Comparison of ENCODE assay signal across 19 mouse cellular contexts in the genomic region with DNA sequence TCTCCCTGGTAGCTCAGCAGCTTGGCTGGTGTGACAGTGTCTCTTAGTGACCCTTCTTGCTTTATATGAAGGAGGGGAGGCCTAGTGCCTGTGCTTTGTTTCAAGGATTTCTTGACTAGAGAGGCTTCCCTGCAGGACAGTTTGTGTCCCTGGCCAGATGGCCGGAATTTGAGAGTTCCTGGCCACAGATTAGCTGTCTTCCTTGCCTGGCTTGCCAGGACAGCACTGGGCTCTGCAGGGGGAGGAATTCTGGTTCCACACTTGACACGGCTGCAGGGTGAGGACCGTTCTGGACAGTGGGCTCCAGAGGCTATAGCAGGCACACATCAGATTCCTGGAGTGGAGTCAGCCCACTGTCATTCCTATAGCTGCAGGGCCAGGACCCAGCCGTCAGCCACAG. TPM values are rescaled to one million over a fixed set of nuclear protein-coding genes. Genes with fewer than 3 reads are reported as not detected.
A peak's percentile ranks its signal among the peaks of the same experiment; 100 is the strongest.
DNase-seq lines count a peak whose midpoint lies in the region; ATAC-seq lines count a peak whose summit lies in the region.
"Had no signal": no experiment of that assay in that cellular context is flagged by ENCODE, and none has a peak within 500 bp of the region (broad histone marks: within the 10 kb centered on the region; RNA-seq: fewer than 3 reads in every experiment).

No protein-coding gene starts in this region.

- H3K4me2 ChIP-seq in embryonic facial prominence, embryonic 13.5 days: no peak overlapping the region
- H3K4me2 ChIP-seq in heart, embryonic 15.5 days: no peak overlapping the region
- no peak overlapping the region for H3K4me2 ChIP-seq in stomach, embryonic 16.5 days (ENCODE audit: low read depth, low read length)
- H3K4me2 ChIP-seq: hindbrain, embryonic 15.5 days; liver, embryonic 12.5 days; neural tube, embryonic 12.5 days had no signal

- no peaks in the 10 kb centered on the region for H3K9me3 ChIP-seq in embryonic facial prominence, embryonic 13.5 days
- H3K9me3 ChIP-seq in embryonic facial prominence, embryonic 10.5 days: no peaks in the 10 kb centered on the region
- no peaks in the 10 kb centered on the region for H3K9me3 ChIP-seq in heart, embryonic 15.5 days (replicated peaks)
- no peaks in the 10 kb centered on the region for H3K9me3 ChIP-seq in stomach, embryonic 16.5 days (replicated peaks; ENCODE audit: control insufficient read depth, low read length)
- H3K9me3 ChIP-seq: forebrain, embryonic 10.5 days; hindbrain, embryonic 15.5 days; liver, embryonic 12.5 days; megakaryocyte, embryonic 14.5 days; neural tube, embryonic 12.5 days had no signal

- no peaks in the 10 kb centered on the region for H3K27me3 ChIP-seq in embryonic facial prominence, embryonic 13.5 days
- no peaks in the 10 kb centered on the region for H3K27me3 ChIP-seq in embryonic facial prominence, embryonic 10.5 days (replicated peaks; ENCODE audit: low read depth, poor library complexity, severe bottlenecking)
- no peaks in the 10 kb centered on the region for H3K27me3 ChIP-seq in heart, embryonic 15.5 days
- H3K27me3 ChIP-seq in stomach, embryonic 16.5 days (ENCODE audit: control insufficient read depth, insufficient read depth, low read length): no peaks in the 10 kb centered on the region
- H3K27me3 ChIP-seq: CH12.LX; hindbrain, embryonic 15.5 days; liver, embryonic 12.5 days; megakaryocyte, embryonic 14.5 days; neural tube, embryonic 12.5 days had no signal

- intact Hi-C loops in heart, postnatal 25 days (cut with DNase I): loop anchor here (2.0 kb wide), 1 partner anchor 19 kb away; no protein-coding TSS in a partner anchor

- 83% methylated on average over 4 of the region's 4 CpGs for WGBS in embryonic facial prominence, embryonic 13.5 days
- WGBS in embryonic facial prominence, embryonic 10.5 days: 90% methylated on average over 4 of the region's 4 CpGs
- WGBS in heart, embryonic 15.5 days: 50% methylated on average over 4 of the region's 4 CpGs
- 81% methylated on average over 4 of the region's 4 CpGs for WGBS in stomach, embryonic 16.5 days

- H3K9ac ChIP-seq in embryonic facial prominence, embryonic 13.5 days: peak overlapping the region; percentile 40; the same call in 1 of the 2 replicates
- peak overlapping the region; percentile 13; the same call in 1 of the 2 replicates for H3K9ac ChIP-seq in heart, embryonic 15.5 days
- H3K9ac ChIP-seq in stomach, embryonic 16.5 days (ENCODE audit: low read length): no peak overlapping the region
- H3K9ac ChIP-seq: hindbrain, embryonic 15.5 days; liver, embryonic 12.5 days; neural tube, embryonic 12.5 days had no signal

- no peak for DNase-seq in embryonic facial prominence, embryonic 10.5 days (ENCODE audit: low spot score)
- no peak for DNase-seq in heart, postnatal 25 days (ENCODE audit: low spot score)
- DNase-seq in cerebellum, adult 9-10 months: peak; percentile 89
- DNase-seq in T-cell, adult 2 months (ENCODE audit: low spot score): no peak
- DNase-seq in right cerebral cortex, postnatal 25 days: no peak
- DNase-seq: kidney, adult 2 months; kidney, postnatal 25 days had no signal

- ATAC-seq in embryonic facial prominence, embryonic 13.5 days (ENCODE audit: insufficient number of reproducible peaks, insufficient read depth, low FRiP score, low TSS enrichment, low read depth): no peak
- ATAC-seq in heart, embryonic 15.5 days (replicated peaks; ENCODE audit: insufficient number of reproducible peaks, insufficient read depth, low FRiP score, low read depth): no peak
- ATAC-seq in stomach, embryonic 16.5 days (ENCODE audit: insufficient read depth, low FRiP score): no peak
- ATAC-seq: activated CD4-positive, CD25-positive, alpha-beta regulatory T cell, adult 4 months; liver, embryonic 12.5 days had no signal

- H3K4me3 ChIP-seq in embryonic facial prominence, embryonic 13.5 days: no peak overlapping the region
- no peak overlapping the region for H3K4me3 ChIP-seq in embryonic facial prominence, embryonic 10.5 days
- H3K4me3 ChIP-seq in heart, embryonic 15.5 days: no peak overlapping the region
- H3K4me3 ChIP-seq in stomach, embryonic 16.5 days (replicated peaks; ENCODE audit: low read length): no peak overlapping the region
- H3K4me3 ChIP-seq: forebrain, embryonic 10.5 days; hindbrain, embryonic 15.5 days; liver, embryonic 12.5 days; neural tube, embryonic 12.5 days had no signal

- no peak overlapping the region for H3K27ac ChIP-seq in embryonic facial prominence, embryonic 13.5 days
- no peak overlapping the region for H3K27ac ChIP-seq in embryonic facial prominence, embryonic 10.5 days (replicated peaks)
- peak overlapping the region; percentile 54 for H3K27ac ChIP-seq in heart, embryonic 15.5 days
- peak overlapping the region; percentile 70; the same call in 1 of the 2 replicates for H3K27ac ChIP-seq in stomach, embryonic 16.5 days (ENCODE audit: low read length)
- H3K27ac ChIP-seq: forebrain, embryonic 10.5 days; hindbrain, embryonic 15.5 days; liver, embryonic 12.5 days; neural tube, embryonic 12.5 days had no signal

- peaks cover 99% of the 10 kb centered on the region for H3K36me3 ChIP-seq in embryonic facial prominence, embryonic 13.5 days
- H3K36me3 ChIP-seq in embryonic facial prominence, embryonic 10.5 days (replicated peaks): peaks cover 100% of the 10 kb centered on the region
- H3K36me3 ChIP-seq in heart, embryonic 15.5 days: peaks cover 73% of the 10 kb centered on the region
- peaks cover 39% of the 10 kb centered on the region for H3K36me3 ChIP-seq in stomach, embryonic 16.5 days (ENCODE audit: control insufficient read depth, insufficient read depth, low read length)

- H3K4me1 ChIP-seq in embryonic facial prominence, embryonic 13.5 days: peaks cover 19% of the 10 kb centered on the region
- H3K4me1 ChIP-seq in embryonic facial prominence, embryonic 10.5 days: peaks cover 6% of the 10 kb centered on the region; the same call in 1 of the 2 replicates
- H3K4me1 ChIP-seq in heart, embryonic 15.5 days (replicated peaks): peaks cover 49% of the 10 kb centered on the region
- peaks cover 7% of the 10 kb centered on the region for H3K4me1 ChIP-seq in stomach, embryonic 16.5 days (ENCODE audit: control insufficient read depth, insufficient read depth, low read length)
- H3K4me1 ChIP-seq: forebrain, embryonic 10.5 days; neural tube, embryonic 12.5 days had no signal

RNA-seq across cellular contexts. Expression of a gene that starts 20.7 kb away (rescaled TPM):
- 17.9 and 18.5 TPM in 2 replicates for polyA plus RNA-seq in embryonic facial prominence, embryonic 13.5 days (2015; fragmentation: Nextera tagmentation; extraction: Ambion mirVana)
- 23.5 and 25.0 TPM in 2 replicates for polyA plus RNA-seq in embryonic facial prominence, embryonic 10.5 days (2016; fragmentation: Nextera tagmentation; extraction: Ambion mirVana)
- 16.1 and 22.4 TPM in 2 replicates for polyA plus RNA-seq in heart, embryonic 15.5 days (2015; fragmentation: Nextera tagmentation; extraction: Ambion mirVana)
- 10 to 100 TPM; 31.2 to 31.4 TPM for total RNA-seq in heart, postnatal 25 days (2021)
- polyA plus RNA-seq in stomach, embryonic 16.5 days (2015; fragmentation: Nextera tagmentation; extraction: Ambion mirVana): 11.8 and 13.9 TPM in 2 replicates

RNA-seq across cellular contexts. Expression of a gene that starts 22.3 kb away (rescaled TPM):
- 75.6 and 78.9 TPM in 2 replicates for polyA plus RNA-seq in embryonic facial prominence, embryonic 13.5 days (2015; fragmentation: Nextera tagmentation; extraction: Ambion mirVana)
- 114 and 127 TPM in 2 replicates for polyA plus RNA-seq in embryonic facial prominence, embryonic 10.5 days (2016; fragmentation: Nextera tagmentation; extraction: Ambion mirVana)
- polyA plus RNA-seq in heart, embryonic 15.5 days (2015; fragmentation: Nextera tagmentation; extraction: Ambion mirVana): 38.3 and 48.3 TPM in 2 replicates
- 10 to 100 TPM; 29.6 to 29.9 TPM for total RNA-seq in heart, postnatal 25 days (2021)
- 51.3 and 53.7 TPM in 2 replicates for polyA plus RNA-seq in stomach, embryonic 16.5 days (2015; fragmentation: Nextera tagmentation; extraction: Ambion mirVana)

RNA-seq across cellular contexts. Expression of a gene that starts 22.7 kb away (rescaled TPM):
- polyA plus RNA-seq in embryonic facial prominence, embryonic 13.5 days (2015; fragmentation: Nextera tagmentation; extraction: Ambion mirVana): 118 and 125 TPM in 2 replicates
- polyA plus RNA-seq in embryonic facial prominence, embryonic 10.5 days (2016; fragmentation: Nextera tagmentation; extraction: Ambion mirVana): 181 and 184 TPM in 2 replicates
- 65.2 and 83.1 TPM in 2 replicates for polyA plus RNA-seq in heart, embryonic 15.5 days (2015; fragmentation: Nextera tagmentation; extraction: Ambion mirVana)
- total RNA-seq in heart, postnatal 25 days (2021): 10 to 100 TPM; 27.4 to 29.7 TPM
- 102 and 114 TPM in 2 replicates for polyA plus RNA-seq in stomach, embryonic 16.5 days (2015; fragmentation: Nextera tagmentation; extraction: Ambion mirVana)

RNA-seq across cellular contexts. Expression of a gene that starts 29.3 kb away (rescaled TPM):
- not detected in 2 replicates for polyA plus RNA-seq in embryonic facial prominence, embryonic 13.5 days (2015; fragmentation: Nextera tagmentation; extraction: Ambion mirVana)
- polyA plus RNA-seq in embryonic facial prominence, embryonic 10.5 days (2016; fragmentation: Nextera tagmentation; extraction: Ambion mirVana): 0.11 and 0.17 TPM in 2 replicates
- 0.16 and 0.19 TPM in 2 replicates for polyA plus RNA-seq in heart, embryonic 15.5 days (2015; fragmentation: Nextera tagmentation; extraction: Ambion mirVana)
- under 1 TPM; 0.39 TPM for total RNA-seq in heart, postnatal 25 days (2021)
- not detected in 2 replicates for polyA plus RNA-seq in stomach, embryonic 16.5 days (2015; fragmentation: Nextera tagmentation; extraction: Ambion mirVana)
- polyA plus RNA-seq: activated CD4-positive, CD25-positive, alpha-beta regulatory T cell, adult 4 months; liver, embryonic 12.5 days; lung, embryonic 16.5 days; midbrain, postnatal 0 days; neural tube, embryonic 12.5 days had no signal

RNA-seq across cellular contexts. Expression of a gene that starts 33.7 kb away (rescaled TPM):
- 73.3 and 73.5 TPM in 2 replicates for polyA plus RNA-seq in embryonic facial prominence, embryonic 13.5 days (2015; fragmentation: Nextera tagmentation; extraction: Ambion mirVana)
- 60.5 and 61.5 TPM in 2 replicates for polyA plus RNA-seq in embryonic facial prominence, embryonic 10.5 days (2016; fragmentation: Nextera tagmentation; extraction: Ambion mirVana)
- polyA plus RNA-seq in heart, embryonic 15.5 days (2015; fragmentation: Nextera tagmentation; extraction: Ambion mirVana): 45.0 and 51.4 TPM in 2 replicates
- 10 to 100 TPM; 39.8 to 44.2 TPM for total RNA-seq in heart, postnatal 25 days (2021)
- polyA plus RNA-seq in stomach, embryonic 16.5 days (2015; fragmentation: Nextera tagmentation; extraction: Ambion mirVana): 62.5 and 66.3 TPM in 2 replicates

Comparison
In these comparisons a context has a peak if more than half of its experiments do, and no peak if none do; other contexts are left out.
1. H3K27ac ChIP-seq: peak in heart, embryonic 15.5 days (single experiment) and stomach, embryonic 16.5 days (single experiment); none in embryonic facial prominence, embryonic 13.5 days (single experiment) and embryonic facial prominence, embryonic 10.5 days (single experiment).